Mouse (Mus musculus): ENCODE measurements around the gene Rasl11b. TPM values are rescaled to one million over a fixed set of nuclear protein-coding genes. Genes with fewer than 3 reads are reported as not detected.

Gene Rasl11b
- total RNA-seq (2023): 0.34 TPM in 1 of 4 replicates, not detected in the others

DNA sequence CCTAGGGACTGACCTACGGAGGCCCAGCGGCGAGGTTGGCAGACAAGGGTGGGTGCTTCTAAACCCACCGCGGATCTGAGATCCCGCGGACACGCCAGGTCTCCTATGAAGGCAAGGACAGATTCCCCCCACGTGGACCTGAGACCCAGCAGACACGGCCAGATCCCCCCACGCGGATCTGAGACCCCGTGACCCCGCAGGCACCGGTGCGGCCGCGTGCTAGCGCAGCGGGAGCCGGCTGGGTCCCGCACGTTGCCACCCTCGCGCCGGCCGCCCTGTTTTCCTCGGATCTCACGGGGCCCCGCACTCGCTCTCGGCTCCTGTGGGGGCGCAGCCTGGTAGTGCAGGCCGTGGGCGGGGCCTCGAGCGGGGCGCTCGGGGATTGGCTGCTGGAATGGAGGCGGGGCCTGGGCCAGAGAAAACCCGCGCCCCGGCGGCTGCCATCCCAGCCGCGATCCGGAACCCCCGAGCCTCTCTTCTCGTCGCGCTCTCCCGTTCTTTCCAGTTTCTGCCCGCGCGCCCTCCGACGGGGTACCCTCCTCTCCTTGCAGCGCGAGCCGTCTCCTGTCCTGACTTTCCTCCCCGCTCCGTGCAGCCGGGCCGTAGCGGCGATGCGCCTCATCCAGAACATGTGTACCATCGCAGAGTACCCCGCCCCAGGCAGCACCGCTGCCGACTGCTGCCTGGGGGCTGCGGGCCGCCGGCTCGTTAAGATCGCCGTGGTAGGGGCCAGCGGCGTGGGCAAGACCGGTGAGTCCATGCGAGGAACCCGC is at the start of gene Rasl11b:
Rasl11b (plus strand) TSS at position 446 of the 773 bp plus-strand sequence.

Other genes with a start within 250 kb of the Rasl11b start
- 7.4 to 12.5 TPM (median 8.5 TPM) in 4 replicates for gene Usp46, start 126.9 kb upstream of the Rasl11b start, total RNA-seq (2023)